Mouse (Mus musculus) skeletal muscle tissue, postnatal 0 days (tissue): ENCODE results near the gene Slc27a3. TPM values are rescaled to one million over a fixed set of nuclear protein-coding genes. Genes with fewer than 3 reads are reported as not detected.

ENCODE experiments used
- polyA plus RNA-seq: library from polyadenylated mRNA; unstranded; fragments of >200 nt; fragmentation: Nextera tagmentation; extraction: Ambion mirVana; gene quantifications from 2 replicates; pipeline ENCODE4 v1.2.1, GENCODE M21; 2015

Slc27a3 gene
- polyA plus RNA-seq, result 2.9 and 4.0 TPM in 2 replicates

GRCm38 (mm10) chr3:90389511-90390490 is at the start of gene Slc27a3:
Gene Slc27a3, minus strand, starts transcription at chr3:90389938.

GRCm38 (mm10) chr3:90433381-90434020 is 43.8 kb upstream of the Slc27a3 start, which contains the start of gene Ints3:
Gene Ints3, minus strand, starts transcription at chr3:90433622.

Other genes with a start within 250 kb of the Slc27a3 start
- gene Rps27, start 176.3 kb downstream of the Slc27a3 start, polyA plus RNA-seq, result 894 and 1,257 TPM in 2 replicates
- gene Rab13, start 176.2 kb downstream of the Slc27a3 start, polyA plus RNA-seq, result 22.1 and 24.7 TPM in 2 replicates
- 146 and 151 TPM in 2 replicates for gene Jtb, start 158.3 kb downstream of the Slc27a3 start, polyA plus RNA-seq
- 1.3 and 1.5 TPM in 2 replicates for gene Creb3l4, start 146.4 kb downstream of the Slc27a3 start, polyA plus RNA-seq
- 72.4 and 77.7 TPM in 2 replicates for gene Slc39a1, start 141.8 kb downstream of the Slc27a3 start, polyA plus RNA-seq
- 10.5 and 10.7 TPM in 2 replicates for gene Crtc2, start 135.8 kb downstream of the Slc27a3 start, polyA plus RNA-seq
- 5.1 and 5.5 TPM in 2 replicates for gene Dennd4b, start 124.8 kb downstream of the Slc27a3 start, polyA plus RNA-seq
- 5.7 and 6.3 TPM in 2 replicates for gene Gatad2b, start 96.8 kb downstream of the Slc27a3 start, polyA plus RNA-seq
- gene Ints3, start 43.7 kb upstream of the Slc27a3 start, polyA plus RNA-seq, result 9.1 and 9.9 TPM in 2 replicates
- gene Npr1, start 75.9 kb upstream of the Slc27a3 start, polyA plus RNA-seq, result 7.6 and 8.8 TPM in 2 replicates
- gene Ilf2, start 86.2 kb upstream of the Slc27a3 start, polyA plus RNA-seq, result 58.2 and 62.9 TPM in 2 replicates
- gene Snapin, start 101.1 kb upstream of the Slc27a3 start, polyA plus RNA-seq, result 118 and 120 TPM in 2 replicates
- 66.7 and 74.5 TPM in 2 replicates for gene Chtop, start 119.6 kb upstream of the Slc27a3 start, polyA plus RNA-seq
- gene S100a1, start 124.5 kb upstream of the Slc27a3 start, polyA plus RNA-seq, result 49.4 and 84.8 TPM in 2 replicates
- 55.8 and 71.4 TPM in 2 replicates for gene S100a13, start 124.5 kb upstream of the Slc27a3 start, polyA plus RNA-seq
- 4.5 TPM in 1 of 2 replicates, not detected in the other for gene S100a14, start 136.9 kb upstream of the Slc27a3 start, polyA plus RNA-seq
- gene S100a16, start 147.3 kb upstream of the Slc27a3 start, polyA plus RNA-seq, result 130 and 181 TPM in 2 replicates
- 1.2 TPM in 2 replicates for gene S100a3, start 170.6 kb upstream of the Slc27a3 start, polyA plus RNA-seq
- gene S100a2, start 200.3 kb upstream of the Slc27a3 start, polyA plus RNA-seq, result not detected in 2 replicates
- not detected in 2 replicates for gene Gm42674, start 212.0 kb upstream of the Slc27a3 start, polyA plus RNA-seq
- gene S100a4, start 213.8 kb upstream of the Slc27a3 start, polyA plus RNA-seq, result 14.1 and 14.6 TPM in 2 replicates
- not detected in 2 replicates for gene S100a5, start 218.6 kb upstream of the Slc27a3 start, polyA plus RNA-seq
- 205 and 259 TPM in 2 replicates for gene S100a6, start 222.9 kb upstream of the Slc27a3 start, polyA plus RNA-seq